Mouse (Mus musculus): ENCODE data around the gene Ppcs.

The Ppcs gene

GRCm38 (mm10) chr4:119425601-119426000 is 3.4 kb upstream of the Ppcs start:
- in situ Hi-C loops (cut with MboI; ENCODE audit: low pct_unique_long_range_greater_than_20kb in 1 of 2, low sequenced_read_pairs in 2 of 2, unreplicated experiment in 1 of 2): no loop called here

- in situ Hi-C loops (cut with MboI; ENCODE audit: low pct_unique_long_range_greater_than_20kb in 1 of 2, low sequenced_read_pairs in 2 of 2, unreplicated experiment in 1 of 2): no loop called here
Measured at GRCm38 (mm10) chr4:119425077-119425476, 2.9 kb upstream of the Ppcs start.

- in situ Hi-C loops (cut with MboI; ENCODE audit: low pct_unique_long_range_greater_than_20kb in 1 of 2, low sequenced_read_pairs in 2 of 2, unreplicated experiment in 1 of 2): no loop called here
Measured at GRCm38 (mm10) chr4:119421921-119422293, 313 bp downstream of the Ppcs start.

GRCm38 (mm10) chr4:119421191-119421590 is 1.0 kb downstream of the Ppcs start:
- in situ Hi-C loops (cut with MboI; ENCODE audit: low pct_unique_long_range_greater_than_20kb in 1 of 2, low sequenced_read_pairs in 2 of 2, unreplicated experiment in 1 of 2): no loop called here

- in situ Hi-C loops (cut with MboI; ENCODE audit: low pct_unique_long_range_greater_than_20kb in 1 of 2, low sequenced_read_pairs in 2 of 2, unreplicated experiment in 1 of 2): no loop called here
Measured at GRCm38 (mm10) chr4:119417894-119418293, 4.3 kb downstream of the Ppcs start.

- in situ Hi-C loops (cut with MboI; ENCODE audit: low pct_unique_long_range_greater_than_20kb in 1 of 2, low sequenced_read_pairs in 2 of 2, unreplicated experiment in 1 of 2): no loop called here
Measured at GRCm38 (mm10) chr4:119417270-119417669, 5.0 kb downstream of the Ppcs start.

GRCm38 (mm10) chr4:119415072-119415753 is 7.0 kb downstream of the Ppcs start, which contains the start of gene Ccdc30:
Ccdc30 (minus strand) TSS chr4:119415521.
- in situ Hi-C loops (cut with MboI; ENCODE audit: low pct_unique_long_range_greater_than_20kb in 1 of 2, low sequenced_read_pairs in 2 of 2, unreplicated experiment in 1 of 2): no loop called here

GRCm38 (mm10) chr4:119412791-119413190 is 9.4 kb downstream of the Ppcs start:
- in situ Hi-C loops (cut with MboI; ENCODE audit: low pct_unique_long_range_greater_than_20kb in 1 of 2, low sequenced_read_pairs in 2 of 2, unreplicated experiment in 1 of 2): no loop called here

GRCm38 (mm10) chr4:119411877-119412650 is 10.2 kb downstream of the Ppcs start:
- in situ Hi-C loops (cut with MboI; ENCODE audit: low pct_unique_long_range_greater_than_20kb in 1 of 2, low sequenced_read_pairs in 2 of 2, unreplicated experiment in 1 of 2): no loop called here

GRCm38 (mm10) chr4:119403431-119403830 is 18.8 kb downstream of the Ppcs start:
- in situ Hi-C loops (cut with MboI; ENCODE audit: low pct_unique_long_range_greater_than_20kb in 1 of 2, low sequenced_read_pairs in 2 of 2, unreplicated experiment in 1 of 2): no loop called here

GRCm38 (mm10) chr4:119400896-119401295 is 21.3 kb downstream of the Ppcs start:
- in situ Hi-C loops (cut with MboI; ENCODE audit: low pct_unique_long_range_greater_than_20kb in 1 of 2, low sequenced_read_pairs in 2 of 2, unreplicated experiment in 1 of 2): no loop called here

- in situ Hi-C loops (cut with MboI; ENCODE audit: low pct_unique_long_range_greater_than_20kb in 1 of 2, low sequenced_read_pairs in 2 of 2, unreplicated experiment in 1 of 2): no loop called here
Measured at GRCm38 (mm10) chr4:119398751-119399150, 23.5 kb downstream of the Ppcs start.

GRCm38 (mm10) chr4:119390369-119390768 is 31.9 kb downstream of the Ppcs start:
- in situ Hi-C loops (cut with MboI; ENCODE audit: low pct_unique_long_range_greater_than_20kb in 1 of 2, low sequenced_read_pairs in 2 of 2, unreplicated experiment in 1 of 2): no loop called here

GRCm38 (mm10) chr4:119389184-119389583 is 33.0 kb downstream of the Ppcs start:
- in situ Hi-C loops (cut with MboI; ENCODE audit: low pct_unique_long_range_greater_than_20kb in 1 of 2, low sequenced_read_pairs in 2 of 2, unreplicated experiment in 1 of 2): no loop called here

- in situ Hi-C loops (cut with MboI; ENCODE audit: low pct_unique_long_range_greater_than_20kb in 1 of 2, low sequenced_read_pairs in 2 of 2, unreplicated experiment in 1 of 2): no loop called here
Measured at GRCm38 (mm10) chr4:119381471-119382190, 40.6 kb downstream of the Ppcs start.

GRCm38 (mm10) chr4:119369460-119369859 is 52.8 kb downstream of the Ppcs start:
- in situ Hi-C loops (cut with MboI; ENCODE audit: low pct_unique_long_range_greater_than_20kb in 1 of 2, low sequenced_read_pairs in 2 of 2, unreplicated experiment in 1 of 2): no loop called here

All from mouse embryonic stem cell (cell line).